Mouse (Mus musculus) cortical plate, adult 2 months (tissue): ENCODE data around the gene Grik4.

ENCODE experiments used
- CTCF ChIP-seq: fragments of 200-500 bp; IDR thresholded peaks from 2 replicates; pipeline ENCODE4 v1.5.1; 2011; ENCODE audit warnings: mild to moderate bottlenecking, control low read depth, low read length; ENCODE audit not compliant: insufficient read depth; ENCODE audit errors: extremely low read depth
- POLR2A ChIP-seq: fragments of 200-500 bp; IDR thresholded peaks from 2 replicates; pipeline ENCODE4 v1.6.1; 2011; ENCODE audit warnings: mild to moderate bottlenecking, low read length, control low read depth; ENCODE audit not compliant: insufficient read depth; ENCODE audit errors: extremely low read depth

- TF ChIP-seq CTCF (no peak), POLR2A (no peak)
Measured at GRCm38 (mm10) chr9:42504971-42505510, 439.3 kb downstream of the Grik4 start.
